Mouse (Mus musculus): Measurements from ENCODE around the gene Bcas2. TPM values are rescaled to one million over a fixed set of nuclear protein-coding genes. Genes with fewer than 3 reads are reported as not detected.
"Not testable (repeated sequence)": the region's sequence is repeated elsewhere in the genome, so short reads cannot be mapped to it uniquely, and the experiment has no call there.

Bcas2 gene
- polyA plus RNA-seq, 1 experiment: 40.9 TPM

GRCm38 (mm10) chr3:103148941-103149340 lies 22.5 kb upstream of the Bcas2 start:
- Histone ChIP-seq H3K9me3 (ENCODE audit: control insufficient read depth, low read length) (peaks cover 4% of the 10 kb centered on the region), H3K4me3 (replicated peaks) (no peak overlapping the region), H3K4me1 (ENCODE audit: control insufficient read depth) (peaks cover 9% of the 10 kb centered on the region), H3K27me3 (ENCODE audit: control insufficient read depth) (no peaks in the 10 kb centered on the region), H3K36me3 (ENCODE audit: control insufficient read depth) (peaks cover 96% of the 10 kb centered on the region)
- no peak for TF ChIP-seq GATA1 (IDR thresholded peaks at IDR 0.05; ENCODE audit: low read length)
- no peak for TF ChIP-seq TAL1 (IDR thresholded peaks at IDR 0.05; ENCODE audit: low read length)

- no peaks in the 10 kb centered on the region for H3K27me3 ChIP-seq (ENCODE audit: control insufficient read depth)
- peaks cover 6% of the 10 kb centered on the region for H3K9me3 ChIP-seq (ENCODE audit: control insufficient read depth, low read length)
- H3K36me3 ChIP-seq (ENCODE audit: control insufficient read depth): peaks cover 97% of the 10 kb centered on the region
- H3K4me3 ChIP-seq (replicated peaks): no peak overlapping the region
- TF ChIP-seq GATA1 (IDR thresholded peaks at IDR 0.05; ENCODE audit: low read length): no peak
- TF ChIP-seq TAL1 (IDR thresholded peaks at IDR 0.05; ENCODE audit: low read length): no peak
- peaks cover 4% of the 10 kb centered on the region for H3K4me1 ChIP-seq (ENCODE audit: control insufficient read depth)
These were observed 17.7 kb upstream of the Bcas2 start for GRCm38 (mm10) chr3:103153761-103154160.

GRCm38 (mm10) chr3:103159232-103159900 lies 12.1 kb upstream of the Bcas2 start:
- peak overlapping the region; percentile 9 for H3K4me3 ChIP-seq (replicated peaks)
- TF ChIP-seq TAL1 (IDR thresholded peaks at IDR 0.05; ENCODE audit: low read length): no peak
- no peak for TF ChIP-seq GATA1 (IDR thresholded peaks at IDR 0.05; ENCODE audit: low read length)
- H3K27me3 ChIP-seq (ENCODE audit: control insufficient read depth): no peaks in the 10 kb centered on the region
- H3K9me3 ChIP-seq (ENCODE audit: control insufficient read depth, low read length): 0 out of 2 replicates have a peak, but pooled peaks cover 2% of the 10 kb centered on the region
- peaks cover 17% of the 10 kb centered on the region for H3K4me1 ChIP-seq (ENCODE audit: control insufficient read depth)
- peaks cover 96% of the 10 kb centered on the region for H3K36me3 ChIP-seq (ENCODE audit: control insufficient read depth)

- Histone ChIP-seq H3K36me3 (ENCODE audit: control insufficient read depth) (peaks cover 76% of the 10 kb centered on the region), H3K4me3 (replicated peaks) (no peak overlapping the region), H3K27me3 (ENCODE audit: control insufficient read depth) (no peaks in the 10 kb centered on the region), H3K4me1 (ENCODE audit: control insufficient read depth) (peaks cover 43% of the 10 kb centered on the region), H3K9me3 (ENCODE audit: control insufficient read depth, low read length) (no peaks in the 10 kb centered on the region)
- TF ChIP-seq GATA1 (IDR thresholded peaks at IDR 0.05; ENCODE audit: low read length) (no peak), TAL1 (IDR thresholded peaks at IDR 0.05; ENCODE audit: low read length) (no peak)
These were observed 1.7 kb upstream of the Bcas2 start for GRCm38 (mm10) chr3:103169771-103170170.

DNA sequence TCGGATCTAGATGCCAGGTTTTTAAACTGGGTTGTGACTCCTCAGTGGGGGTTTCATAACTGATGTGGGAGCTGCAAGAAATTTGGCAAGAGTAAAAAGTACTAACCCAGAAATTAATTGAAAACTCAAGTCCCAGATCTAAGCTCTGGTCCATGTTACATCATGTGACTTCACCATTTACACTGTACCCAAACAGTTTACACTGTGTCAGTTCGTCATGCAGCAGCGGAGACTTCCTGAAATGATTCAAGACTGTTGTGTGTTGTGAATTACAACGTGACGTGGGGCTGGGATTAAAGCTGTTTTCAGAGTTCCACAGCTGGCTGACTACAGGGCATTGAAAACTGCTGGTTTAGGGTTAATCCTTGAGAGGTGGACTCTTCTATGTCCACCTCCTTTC lies 1.2 kb downstream of the Bcas2 start:
- peaks cover 76% of the 10 kb centered on the region for H3K36me3 ChIP-seq (ENCODE audit: control insufficient read depth)

GRCm38 (mm10) chr3:103176740-103177139 lies 5.3 kb downstream of the Bcas2 start:
- Histone ChIP-seq H3K4me1 (ENCODE audit: control insufficient read depth) (peaks cover 65% of the 10 kb centered on the region), H3K4me3 (replicated peaks) (peak overlapping the region; percentile 8), H3K9me3 (ENCODE audit: control insufficient read depth, low read length) (no peaks in the 10 kb centered on the region), H3K27me3 (ENCODE audit: control insufficient read depth) (no peaks in the 10 kb centered on the region), H3K36me3 (ENCODE audit: control insufficient read depth) (peaks cover 79% of the 10 kb centered on the region)
- TF ChIP-seq TAL1 (IDR thresholded peaks at IDR 0.05; ENCODE audit: low read length) (peak; percentile 43; the same call in 1 of the 3 replicates), GATA1 (IDR thresholded peaks at IDR 0.05; ENCODE audit: low read length) (peak; percentile 56)

More for the DNA sequence above, 1.2 kb downstream of the Bcas2 start:
- Histone ChIP-seq H3K4me1 (ENCODE audit: control insufficient read depth) (peaks cover 70% of the 10 kb centered on the region), H3K27me3 (ENCODE audit: control insufficient read depth) (no peaks in the 10 kb centered on the region), H3K9me3 (ENCODE audit: control insufficient read depth, low read length) (no peaks in the 10 kb centered on the region), H3K4me3 (replicated peaks) (peak overlapping the region; percentile 88)
- TF ChIP-seq GATA1 (IDR thresholded peaks at IDR 0.05; ENCODE audit: low read length) (no peak), TAL1 (IDR thresholded peaks at IDR 0.05; ENCODE audit: low read length) (no peak)

GRCm38 (mm10) chr3:103179527-103179926 lies 8.1 kb downstream of the Bcas2 start:
- H3K36me3 ChIP-seq (ENCODE audit: control insufficient read depth): peaks cover 64% of the 10 kb centered on the region
- no peak for TF ChIP-seq TAL1 (IDR thresholded peaks at IDR 0.05; ENCODE audit: low read length)
- no peak for TF ChIP-seq GATA1 (IDR thresholded peaks at IDR 0.05; ENCODE audit: low read length)
- no peak overlapping the region for H3K4me3 ChIP-seq (replicated peaks)
- no peaks in the 10 kb centered on the region for H3K27me3 ChIP-seq (ENCODE audit: control insufficient read depth)
- H3K9me3 ChIP-seq (ENCODE audit: control insufficient read depth, low read length): no peaks in the 10 kb centered on the region
- peaks cover 43% of the 10 kb centered on the region for H3K4me1 ChIP-seq (ENCODE audit: control insufficient read depth)

DNA sequence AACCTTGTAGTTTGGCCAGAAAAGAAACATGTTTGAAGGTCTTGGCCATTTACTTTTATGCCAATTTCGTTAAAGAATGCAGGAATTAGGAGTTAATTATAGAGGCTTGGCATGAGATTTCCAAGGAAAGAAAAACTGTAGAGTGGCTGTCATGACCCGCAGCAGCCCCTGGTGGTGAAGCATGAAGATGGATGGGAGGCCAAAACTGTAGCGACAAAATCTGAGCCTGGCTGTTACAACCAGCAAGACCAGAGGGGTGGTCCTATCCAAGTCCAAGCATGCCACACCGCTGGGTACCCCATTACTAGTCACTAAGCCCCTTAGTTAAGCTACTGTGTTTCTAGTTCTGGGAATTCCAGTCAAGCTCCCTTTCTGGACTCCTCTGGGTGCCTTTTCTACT lies 9.7 kb downstream of the Bcas2 start:
- Histone ChIP-seq H3K36me3 (ENCODE audit: control insufficient read depth) (peaks cover 47% of the 10 kb centered on the region), H3K4me1 (ENCODE audit: control insufficient read depth) (peaks cover 28% of the 10 kb centered on the region), H3K27me3 (ENCODE audit: control insufficient read depth) (no peaks in the 10 kb centered on the region), H3K4me3 (replicated peaks) (no peak overlapping the region), H3K9me3 (ENCODE audit: control insufficient read depth, low read length) (no peaks in the 10 kb centered on the region)
- TF ChIP-seq GATA1 (IDR thresholded peaks at IDR 0.05; ENCODE audit: low read length) (no peak), TAL1 (IDR thresholded peaks at IDR 0.05; ENCODE audit: low read length) (no peak)

GRCm38 (mm10) chr3:103182821-103183220 lies 11.4 kb downstream of the Bcas2 start:
- Histone ChIP-seq H3K9me3 (ENCODE audit: control insufficient read depth, low read length) (no peaks in the 10 kb centered on the region), H3K27me3 (ENCODE audit: control insufficient read depth) (no peaks in the 10 kb centered on the region), H3K36me3 (ENCODE audit: control insufficient read depth) (peaks cover 31% of the 10 kb centered on the region), H3K4me1 (ENCODE audit: control insufficient read depth) (peaks cover 11% of the 10 kb centered on the region), H3K4me3 (replicated peaks) (no peak overlapping the region)
- no peak for TF ChIP-seq GATA1 (IDR thresholded peaks at IDR 0.05; ENCODE audit: low read length)
- TF ChIP-seq TAL1 (IDR thresholded peaks at IDR 0.05; ENCODE audit: low read length): no peak

DNA sequence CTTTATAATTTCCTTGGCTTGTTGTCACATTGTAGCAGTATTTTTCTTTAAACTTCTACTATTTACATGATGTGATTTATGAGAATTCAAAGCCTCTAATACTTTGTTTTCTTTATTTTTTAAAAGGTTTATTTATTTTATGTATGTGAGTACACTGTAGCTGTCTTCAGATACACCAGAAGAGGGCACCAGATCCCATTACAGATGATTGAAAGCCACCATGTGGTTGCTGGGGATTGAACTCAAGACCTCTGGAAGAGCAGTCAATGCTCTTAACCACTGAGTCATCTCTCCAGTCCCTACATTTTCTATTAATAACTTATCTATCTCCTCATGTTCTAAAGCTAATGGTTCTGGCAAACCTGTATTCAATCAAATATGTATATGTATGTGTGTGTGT lies 13.0 kb downstream of the Bcas2 start:
- not testable (repeated sequence) for H3K27me3 ChIP-seq (ENCODE audit: control insufficient read depth); H3K4me3 ChIP-seq (replicated peaks); H3K9me3 ChIP-seq (ENCODE audit: control insufficient read depth, low read length)
- H3K4me1 ChIP-seq (ENCODE audit: control insufficient read depth): peaks cover 14% of the 10 kb centered on the region
- peaks cover 14% of the 10 kb centered on the region for H3K36me3 ChIP-seq (ENCODE audit: control insufficient read depth)

Measured in erythroblast, embryonic 14.5 days (primary cell).